Mouse (Mus musculus): ENCODE measurements around the gene Ttll9.

GRCm38 (mm10) chr2:153003681-153004338, 41.5 kb downstream of the Ttll9 start:
- TF ChIP-seq CTCF (IDR thresholded peaks at IDR 0.05; ENCODE audit: insufficient read depth, low read length): no peak
- TF ChIP-seq POLR2A (IDR thresholded peaks at IDR 0.05; ENCODE audit: borderline replicate concordance, extremely low read depth, low read depth, low read length): no peak
